Comparison of ENCODE assay signal across 8 mouse cellular contexts in genomic region chr13:58401135-58402002, GRCm38 (mm10). TPM values are rescaled to one million over a fixed set of nuclear protein-coding genes. Genes with fewer than 3 reads are reported as not detected.
DNase-seq lines count a peak whose midpoint lies in the region; ATAC-seq and TF ChIP-seq lines count a peak whose summit lies in the region.

No protein-coding gene starts in this region.

- H3K4me3 ChIP-seq in embryonic facial prominence, embryonic 13.5 days: peak overlapping the region; percentile 79
- peak overlapping the region; percentile 92 for H3K4me3 ChIP-seq in heart, embryonic 10.5 days
- peak overlapping the region; percentile 99 for H3K4me3 ChIP-seq in kidney, embryonic 14.5 days (ENCODE audit: low read length)
- H3K4me3 ChIP-seq in midbrain, postnatal 0 days (ENCODE audit: low read depth, low read length): peak overlapping the region; percentile 97
- peak overlapping the region; percentile 85 for H3K4me3 ChIP-seq in spleen, adult 2 months (ENCODE audit: extremely low read depth, insufficient read depth, insufficient read length)

- no peaks in the 10 kb centered on the region for H3K9me3 ChIP-seq in embryonic facial prominence, embryonic 13.5 days
- H3K9me3 ChIP-seq in heart, embryonic 10.5 days: no peaks in the 10 kb centered on the region
- no peaks in the 10 kb centered on the region for H3K9me3 ChIP-seq in kidney, embryonic 14.5 days (ENCODE audit: control insufficient read depth, low read length)
- no peaks in the 10 kb centered on the region for H3K9me3 ChIP-seq in midbrain, postnatal 0 days (ENCODE audit: low read length)

- peak; percentile 32 for ATAC-seq in embryonic facial prominence, embryonic 13.5 days (ENCODE audit: insufficient number of reproducible peaks, insufficient read depth, low FRiP score, low TSS enrichment, low read depth)
- ATAC-seq in kidney, embryonic 14.5 days (ENCODE audit: low FRiP score, low TSS enrichment): peak; percentile 50
- peak; percentile 63 for ATAC-seq in midbrain, postnatal 0 days (ENCODE audit: low FRiP score)

- peak overlapping the region; percentile 99 for H3K27ac ChIP-seq in embryonic facial prominence, embryonic 13.5 days
- H3K27ac ChIP-seq in heart, embryonic 10.5 days: peak overlapping the region; percentile 100
- H3K27ac ChIP-seq in kidney, embryonic 14.5 days (ENCODE audit: low read depth, low read length): peak overlapping the region; percentile 99
- peak overlapping the region; percentile 97 for H3K27ac ChIP-seq in midbrain, postnatal 0 days (ENCODE audit: low read depth, low read length)
- H3K27ac ChIP-seq in spleen, adult 2 months (ENCODE audit: insufficient read depth, low read length): peak overlapping the region; percentile 99

- peaks cover 4% of the 10 kb centered on the region; the same call in 1 of the 2 replicates for H3K4me1 ChIP-seq in embryonic facial prominence, embryonic 13.5 days
- H3K4me1 ChIP-seq in heart, embryonic 10.5 days: no peaks in the 10 kb centered on the region
- peaks cover 2% of the 10 kb centered on the region; the same call in 1 of the 2 replicates for H3K4me1 ChIP-seq in kidney, embryonic 14.5 days (ENCODE audit: control insufficient read depth, insufficient read depth, low read length)
- H3K4me1 ChIP-seq in midbrain, postnatal 0 days (ENCODE audit: insufficient read depth, low read length): no peaks in the 10 kb centered on the region
- no peaks in the 10 kb centered on the region for H3K4me1 ChIP-seq in spleen, adult 2 months (ENCODE audit: control insufficient read depth, insufficient read depth, insufficient read length)

- TF ChIP-seq POLR2A in spleen, adult 2 months (IDR thresholded peaks at IDR 0.05; ENCODE audit: low read depth, low read length): no peak; the same call in 1 of the 2 replicates

- no peaks in the 10 kb centered on the region for H3K27me3 ChIP-seq in embryonic facial prominence, embryonic 13.5 days
- no peaks in the 10 kb centered on the region for H3K27me3 ChIP-seq in heart, embryonic 10.5 days (ENCODE audit: insufficient read depth, poor library complexity, severe bottlenecking)
- no peaks in the 10 kb centered on the region for H3K27me3 ChIP-seq in kidney, embryonic 14.5 days (ENCODE audit: control insufficient read depth, insufficient read depth, low read length)
- H3K27me3 ChIP-seq in midbrain, postnatal 0 days (ENCODE audit: insufficient read depth, low read length): no peaks in the 10 kb centered on the region
- no peaks in the 10 kb centered on the region for H3K27me3 ChIP-seq in spleen, adult 2 months (ENCODE audit: control insufficient read depth, insufficient read depth, low read length)

- DNase-seq in 3T3-L1 (ENCODE audit: low read depth, low spot score) (peak; percentile 63), liver (peak; percentile 85)
- peak; percentile 87 for DNase-seq in adrenal gland, adult 2 months
- DNase-seq in heart, embryonic 10.5 days (ENCODE audit: low spot score): peak; percentile 89
- DNase-seq in midbrain, postnatal 0 days (ENCODE audit: low spot score): peak; percentile 79
- peak; percentile 59 to 73 for DNase-seq in spleen, adult 2 months (ENCODE audit: low read depth in 1 of 2, low spot score in 2 of 2)

- peak; percentile 43 for TF ChIP-seq CTCF in midbrain, postnatal 0 days (IDR thresholded peaks at IDR 0.05)
- TF ChIP-seq CTCF in spleen, adult 2 months (IDR thresholded peaks at IDR 0.05; ENCODE audit: extremely low read depth, insufficient read depth, insufficient read length, insufficient replicate concordance): no peak

- under 1% methylated on average over 93 of the region's 100 CpGs for WGBS in embryonic facial prominence, embryonic 13.5 days
- WGBS in heart, embryonic 10.5 days: under 1% methylated on average over 82 of the region's 100 CpGs
- under 1% methylated on average over 70 of the region's 100 CpGs for WGBS in kidney, embryonic 14.5 days
- 0% methylated on average over 56 of the region's 100 CpGs for WGBS in midbrain, postnatal 0 days
- under 1% methylated on average over 97 of the region's 100 CpGs for WGBS in spleen, adult 2 months

- peak overlapping the region; percentile 74 for H3K4me2 ChIP-seq in embryonic facial prominence, embryonic 13.5 days
- peak overlapping the region; percentile 73 for H3K4me2 ChIP-seq in kidney, embryonic 14.5 days (replicated peaks; ENCODE audit: low read depth, low read length)
- H3K4me2 ChIP-seq in midbrain, postnatal 0 days (ENCODE audit: low read depth, low read length, poor library complexity, severe bottlenecking): peak overlapping the region; percentile 78

- peak overlapping the region; percentile 96 for H3K9ac ChIP-seq in embryonic facial prominence, embryonic 13.5 days
- H3K9ac ChIP-seq in kidney, embryonic 14.5 days (ENCODE audit: low read depth, low read length): peak overlapping the region; percentile 100
- H3K9ac ChIP-seq in midbrain, postnatal 0 days (replicated peaks; ENCODE audit: low read length, poor library complexity, severe bottlenecking): peak overlapping the region; percentile 100

- H3K36me3 ChIP-seq in embryonic facial prominence, embryonic 13.5 days: peaks cover 16% of the 10 kb centered on the region
- peaks cover 32% of the 10 kb centered on the region for H3K36me3 ChIP-seq in heart, embryonic 10.5 days
- peaks cover 28% of the 10 kb centered on the region for H3K36me3 ChIP-seq in kidney, embryonic 14.5 days (ENCODE audit: control insufficient read depth, insufficient read depth, low read length)
- H3K36me3 ChIP-seq in midbrain, postnatal 0 days (ENCODE audit: insufficient read depth, low read length): peaks cover 15% of the 10 kb centered on the region
- peaks cover 17% of the 10 kb centered on the region for H3K36me3 ChIP-seq in spleen, adult 2 months (ENCODE audit: control insufficient read depth, insufficient read depth, low read length)

RNA-seq across cellular contexts. Expression of gene Rmi1, which starts 0.7 kb away (rescaled TPM):
- total RNA-seq in adrenal gland, adult 2 months (2021): 10 to 100 TPM; 18.5 to 19.3 TPM
- 15.3 and 18.2 TPM in 2 replicates for polyA plus RNA-seq in adrenal gland, adult 2 months (2012; rRNA removed)
- 24.7 and 25.9 TPM in 2 replicates for polyA plus RNA-seq in embryonic facial prominence, embryonic 13.5 days (2015; fragmentation: Nextera tagmentation; extraction: Ambion mirVana)
- polyA plus RNA-seq in heart, embryonic 10.5 days (2016; fragmentation: Nextera tagmentation; extraction: Ambion mirVana): 21.8 and 26.0 TPM in 2 replicates
- polyA plus RNA-seq in kidney, embryonic 14.5 days (2014; fragmentation: Nextera tagmentation; extraction: Ambion mirVana): 21.6 and 27.2 TPM in 2 replicates
- 13.9 and 20.3 TPM in 2 replicates for total RNA-seq in midbrain, postnatal 0 days (2014; rRNA removed)
- 17.8 and 18.7 TPM in 2 replicates for polyA plus RNA-seq in midbrain, postnatal 0 days (2015; fragmentation: Nextera tagmentation; extraction: Ambion mirVana)
- 9.4 and 10.9 TPM in 2 replicates for polyA plus RNA-seq in spleen, adult 2 months (2012; rRNA removed)

RNA-seq across cellular contexts. Expression of gene Hnrnpk, which starts 1.8 kb away (rescaled TPM):
- 1,000 to 10,000 TPM in 1 of 2 experiments, 100 to 1,000 TPM in 1; 778 to 1,173 TPM for total RNA-seq in adrenal gland, adult 2 months (2021)
- polyA plus RNA-seq in adrenal gland, adult 2 months (2012; rRNA removed): 178 and 197 TPM in 2 replicates
- 1,653 and 1,754 TPM in 2 replicates for polyA plus RNA-seq in embryonic facial prominence, embryonic 13.5 days (2015; fragmentation: Nextera tagmentation; extraction: Ambion mirVana)
- polyA plus RNA-seq in heart, embryonic 10.5 days (2016; fragmentation: Nextera tagmentation; extraction: Ambion mirVana): 1,257 and 1,505 TPM in 2 replicates
- 1,295 and 1,786 TPM in 2 replicates for polyA plus RNA-seq in kidney, embryonic 14.5 days (2014; fragmentation: Nextera tagmentation; extraction: Ambion mirVana)
- total RNA-seq in midbrain, postnatal 0 days (2014; rRNA removed): 598 and 662 TPM in 2 replicates
- 861 and 905 TPM in 2 replicates for polyA plus RNA-seq in midbrain, postnatal 0 days (2015; fragmentation: Nextera tagmentation; extraction: Ambion mirVana)
- polyA plus RNA-seq in spleen, adult 2 months (2012; rRNA removed): 163 and 210 TPM in 2 replicates

RNA-seq across cellular contexts. Expression of gene 2210016F16Rik, which starts 16.3 kb away (rescaled TPM):
- total RNA-seq in adrenal gland, adult 2 months (2021): 10 to 100 TPM; 21.0 to 38.2 TPM
- polyA plus RNA-seq in adrenal gland, adult 2 months (2012; rRNA removed): 40.7 and 59.4 TPM in 2 replicates
- polyA plus RNA-seq in embryonic facial prominence, embryonic 13.5 days (2015; fragmentation: Nextera tagmentation; extraction: Ambion mirVana): 25.6 and 26.3 TPM in 2 replicates
- 34.7 and 35.3 TPM in 2 replicates for polyA plus RNA-seq in heart, embryonic 10.5 days (2016; fragmentation: Nextera tagmentation; extraction: Ambion mirVana)
- 28.2 and 29.3 TPM in 2 replicates for polyA plus RNA-seq in kidney, embryonic 14.5 days (2014; fragmentation: Nextera tagmentation; extraction: Ambion mirVana)
- total RNA-seq in midbrain, postnatal 0 days (2014; rRNA removed): 18.3 and 20.3 TPM in 2 replicates
- 16.5 and 17.6 TPM in 2 replicates for polyA plus RNA-seq in midbrain, postnatal 0 days (2015; fragmentation: Nextera tagmentation; extraction: Ambion mirVana)
- 14.4 and 23.1 TPM in 2 replicates for polyA plus RNA-seq in spleen, adult 2 months (2012; rRNA removed)

RNA-seq across cellular contexts. Expression of gene Kif27, which starts 42.4 kb away (rescaled TPM):
- total RNA-seq in adrenal gland, adult 2 months (2021): 1 to 10 TPM in 1 of 2 experiments, under 1 TPM in 1; 0.63 to 1.1 TPM
- 0.08 and 0.11 TPM in 2 replicates for polyA plus RNA-seq in adrenal gland, adult 2 months (2012; rRNA removed)
- 0.73 and 0.98 TPM in 2 replicates for polyA plus RNA-seq in embryonic facial prominence, embryonic 13.5 days (2015; fragmentation: Nextera tagmentation; extraction: Ambion mirVana)
- 0.20 and 0.31 TPM in 2 replicates for polyA plus RNA-seq in heart, embryonic 10.5 days (2016; fragmentation: Nextera tagmentation; extraction: Ambion mirVana)
- 0.80 and 1.2 TPM in 2 replicates for polyA plus RNA-seq in kidney, embryonic 14.5 days (2014; fragmentation: Nextera tagmentation; extraction: Ambion mirVana)
- 2.6 and 6.3 TPM in 2 replicates for total RNA-seq in midbrain, postnatal 0 days (2014; rRNA removed)
- polyA plus RNA-seq in midbrain, postnatal 0 days (2015; fragmentation: Nextera tagmentation; extraction: Ambion mirVana): 1.5 and 1.8 TPM in 2 replicates
- 0.02 TPM in 2 replicates for polyA plus RNA-seq in spleen, adult 2 months (2012; rRNA removed)

Comparison
In these comparisons a context has a peak if more than half of its experiments do, and no peak if none do; other contexts are left out.
1. Peak in every context shown above with its lines: DNase-seq, ATAC-seq, H3K4me3 ChIP-seq and H3K27ac ChIP-seq.